Mouse (Mus musculus): ENCODE results near the gene Calm3.

Calm3 gene

DNA sequence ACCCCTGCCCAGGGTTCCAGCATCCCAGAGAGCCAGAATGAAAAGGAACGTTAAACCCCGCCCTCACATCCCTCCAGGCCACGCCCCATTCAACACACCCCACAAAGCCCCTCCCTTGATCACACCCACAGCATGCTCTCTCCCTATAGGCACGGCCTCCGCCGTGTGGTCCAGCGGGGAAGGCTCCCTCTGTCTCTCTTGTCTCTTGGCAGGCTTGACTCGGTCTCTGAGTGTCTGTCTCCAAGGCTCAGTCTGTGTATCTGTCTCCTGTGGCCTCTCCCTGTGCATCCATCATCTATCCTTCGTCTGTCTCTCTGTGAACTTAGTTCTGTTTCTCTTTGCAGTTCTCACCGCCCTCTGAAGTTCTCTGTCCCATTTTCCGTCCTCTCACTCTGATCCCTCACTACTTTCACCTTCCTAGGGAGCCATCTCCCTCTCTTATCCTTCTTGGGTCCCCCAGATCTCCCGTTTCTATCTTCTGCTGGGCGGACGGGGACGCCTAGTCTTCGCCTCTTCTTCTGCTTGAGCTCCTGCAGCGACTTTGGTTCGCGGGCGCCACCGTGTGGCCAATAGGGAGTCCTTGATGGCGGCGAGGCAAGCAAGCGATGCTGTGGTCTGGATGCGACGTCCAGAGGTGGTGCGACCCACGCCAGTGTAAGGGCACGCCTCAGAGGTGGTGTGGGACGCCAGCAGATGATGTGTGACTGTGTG is 32.1 kb downstream of the Calm3 start, which contains the start of gene Gng8:
Gng8 (plus strand) TSS at position 146 of the 711 bp plus-strand sequence.
- DNase-seq (ENCODE audit: low spot score): peak; percentile 70

DNA sequence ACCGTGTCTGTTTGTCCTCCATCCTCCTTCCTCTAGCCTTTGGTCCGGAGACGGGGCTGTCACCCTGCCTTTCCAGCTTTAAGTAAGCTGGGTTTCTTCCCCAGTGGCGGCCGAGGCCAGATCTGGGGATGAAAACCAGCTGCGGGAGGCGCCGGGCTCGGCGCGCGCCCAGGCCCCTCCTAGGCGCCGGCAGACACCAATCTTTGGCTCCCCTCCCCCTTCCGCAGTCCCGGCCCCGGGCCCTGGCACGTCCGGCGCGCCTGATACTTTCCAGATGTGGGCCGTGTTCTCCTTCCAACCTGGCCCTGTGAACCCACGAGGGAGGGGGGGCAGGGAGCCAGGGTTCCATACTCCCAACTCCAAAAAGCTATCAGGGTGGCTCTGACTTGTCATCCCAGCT is 33.0 kb downstream of the Calm3 start:
- DNase-seq (ENCODE audit: low spot score): peak; percentile 57

DNA sequence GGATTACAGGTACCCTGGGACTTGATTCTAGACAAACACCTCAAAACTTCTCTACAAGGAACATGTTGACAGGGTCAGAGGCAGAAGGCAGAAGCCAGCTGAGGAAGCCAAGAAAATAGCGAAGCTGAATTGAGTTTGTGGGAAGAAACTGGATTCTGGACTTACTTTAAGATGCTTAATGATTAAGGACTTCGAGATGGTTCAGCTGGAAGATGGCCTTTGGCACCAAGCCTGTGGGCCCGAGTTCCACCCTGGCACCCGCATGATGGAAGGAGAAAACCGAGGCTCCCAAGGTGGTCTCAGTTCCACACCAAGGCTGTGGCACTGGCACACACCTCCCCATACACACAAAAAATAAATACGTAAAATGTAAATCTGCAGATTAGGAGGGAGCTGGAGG is 33.4 kb downstream of the Calm3 start:
- DNase-seq (ENCODE audit: low spot score): no peak

DNA sequence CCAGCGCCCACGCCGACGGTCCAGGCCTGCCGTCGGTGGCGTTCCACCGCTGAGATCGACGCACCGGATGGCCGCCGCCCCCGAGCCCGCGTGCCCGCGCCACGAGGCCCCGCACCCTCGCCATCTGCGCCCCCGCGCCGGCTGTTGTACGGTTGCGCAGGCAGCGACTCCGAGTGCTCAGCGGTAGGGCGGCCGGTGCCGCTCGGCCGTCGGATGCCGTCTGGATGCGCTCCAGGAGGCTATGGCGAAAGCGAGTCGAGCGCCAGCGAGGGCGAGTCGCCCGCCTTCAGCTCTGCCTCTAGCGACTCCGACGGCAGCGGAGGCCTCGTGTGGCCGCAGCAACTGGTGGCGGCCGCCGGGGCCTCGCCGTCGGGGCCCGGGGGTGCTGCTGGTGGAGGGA is 38.0 kb downstream of the Calm3 start:
- DNase-seq (ENCODE audit: low spot score): no peak

DNA sequence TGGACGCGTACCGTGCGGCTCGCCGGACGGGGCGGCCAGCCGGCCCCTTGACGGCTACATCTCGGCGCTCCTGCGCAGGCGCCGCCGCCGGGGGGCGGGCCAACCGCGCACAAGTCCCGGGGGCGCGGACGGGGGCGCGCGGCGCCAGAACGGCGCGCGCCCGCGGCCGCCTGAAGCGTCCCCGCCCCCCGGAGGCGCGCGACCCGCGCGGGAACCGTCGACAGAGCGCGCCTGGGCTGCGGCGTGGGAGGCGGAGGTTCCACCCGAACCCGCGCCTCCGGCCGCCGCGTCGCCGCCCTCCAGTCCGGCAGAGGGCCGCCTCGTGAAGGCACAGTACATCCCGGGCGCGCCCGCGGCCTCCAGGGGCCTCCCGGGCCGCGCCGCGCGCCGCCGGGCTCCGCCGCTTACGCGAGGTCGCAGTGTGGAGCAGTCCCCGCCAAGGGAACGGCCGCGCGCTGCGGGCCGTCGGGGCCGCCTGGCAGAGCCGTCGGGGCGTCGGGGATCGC is 38.6 kb downstream of the Calm3 start:
- DNase-seq (ENCODE audit: low spot score): no peak

DNA sequence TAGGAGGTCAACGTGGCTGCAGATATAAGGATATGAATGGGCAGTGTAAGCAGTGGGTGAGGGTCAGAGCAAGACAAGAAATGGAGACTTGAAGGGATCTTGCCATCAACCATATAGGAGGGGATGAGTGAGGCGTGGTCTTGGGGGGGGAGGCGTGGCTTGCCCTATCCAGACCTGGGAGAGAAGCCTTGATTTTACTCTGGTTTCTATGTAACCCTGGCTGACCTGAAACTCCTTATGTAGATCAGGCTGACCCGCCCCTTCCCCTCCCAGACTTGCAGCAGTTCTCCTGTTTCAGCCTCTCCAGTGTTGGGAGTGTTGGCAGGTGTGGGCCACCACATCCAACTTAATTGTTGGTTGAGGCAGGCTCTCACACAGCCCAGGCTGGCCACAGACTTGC is 39.6 kb downstream of the Calm3 start:
- DNase-seq (ENCODE audit: low spot score): no peak

DNA sequence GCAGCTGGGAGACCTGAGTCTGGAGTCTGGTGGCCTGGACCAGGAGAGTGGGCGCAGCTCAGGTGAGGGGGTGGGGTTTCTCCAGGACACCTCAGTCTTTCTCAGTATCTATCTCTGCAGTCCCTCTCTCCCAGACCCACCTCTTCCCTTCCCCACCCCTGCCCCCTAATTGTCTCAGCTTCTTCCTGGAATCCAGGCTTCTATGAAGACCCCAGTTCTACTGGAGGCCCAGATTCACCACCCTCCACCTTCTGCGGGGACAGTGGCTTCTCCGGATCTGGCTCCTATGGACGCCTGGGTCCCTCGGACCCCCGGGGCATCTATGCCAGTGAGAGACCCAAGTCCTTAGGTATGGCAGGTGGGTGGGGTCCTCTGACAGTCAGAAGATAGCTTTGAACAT is 40.8 kb downstream of the Calm3 start:
- DNase-seq (ENCODE audit: low spot score): no peak

DNA sequence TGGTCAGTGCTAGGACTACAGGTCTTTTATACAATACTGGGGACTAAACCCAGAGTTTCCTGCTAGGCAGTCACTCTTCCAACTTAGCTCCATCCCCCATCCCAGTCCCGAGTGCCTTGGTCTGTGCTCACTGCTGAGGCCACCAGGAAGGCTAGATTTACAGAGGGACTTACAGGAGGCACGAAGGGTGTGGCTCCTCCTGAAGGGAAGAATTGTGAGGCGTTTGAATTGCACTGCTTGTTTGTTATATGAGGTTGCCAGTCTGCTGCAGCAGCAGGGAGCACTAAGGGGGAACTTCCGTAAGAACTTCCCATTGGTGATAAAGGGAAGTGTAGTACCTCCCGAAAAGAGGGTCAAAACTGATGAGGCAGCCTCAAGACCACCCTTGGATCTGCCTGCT is 43.3 kb downstream of the Calm3 start:
- no peak for DNase-seq (ENCODE audit: low spot score)

DNA sequence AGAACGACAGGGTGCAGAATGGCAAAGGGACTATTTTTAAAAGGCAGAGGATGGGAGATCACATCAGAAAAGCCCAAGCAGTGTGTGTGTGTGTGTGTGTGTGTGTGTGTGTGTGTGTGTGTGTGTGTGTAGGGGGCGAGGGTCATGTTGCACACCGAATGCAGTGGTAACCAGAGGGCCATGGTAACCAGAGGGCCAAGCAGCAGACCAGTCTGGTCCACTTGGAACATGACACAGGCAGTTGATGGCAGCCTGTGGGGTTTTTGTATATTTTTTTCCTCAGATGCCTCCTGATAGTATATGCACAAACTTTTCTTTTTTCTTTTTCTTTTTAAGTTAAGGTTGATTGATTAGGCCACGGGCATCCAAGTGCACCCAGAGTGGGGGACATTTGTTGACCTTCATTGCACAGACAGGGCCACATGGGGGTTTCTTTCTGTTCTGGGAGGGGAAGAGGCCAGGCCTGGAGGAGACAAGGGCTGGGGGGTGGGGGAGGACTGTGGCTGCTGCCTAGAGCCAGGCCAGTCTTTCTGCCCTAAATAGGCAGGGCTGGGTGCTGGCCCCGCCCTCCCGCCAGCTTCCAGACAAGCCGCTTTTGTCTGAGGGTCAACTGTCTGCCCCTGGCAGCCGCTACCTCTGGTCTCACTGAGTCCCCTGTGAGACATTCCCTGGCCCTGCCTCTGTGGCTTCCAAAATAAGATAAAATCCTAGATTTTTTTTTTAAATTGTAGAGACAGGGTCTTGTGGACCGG is 43.9 kb downstream of the Calm3 start:
- no peak for DNase-seq (ENCODE audit: low spot score)

DNA sequence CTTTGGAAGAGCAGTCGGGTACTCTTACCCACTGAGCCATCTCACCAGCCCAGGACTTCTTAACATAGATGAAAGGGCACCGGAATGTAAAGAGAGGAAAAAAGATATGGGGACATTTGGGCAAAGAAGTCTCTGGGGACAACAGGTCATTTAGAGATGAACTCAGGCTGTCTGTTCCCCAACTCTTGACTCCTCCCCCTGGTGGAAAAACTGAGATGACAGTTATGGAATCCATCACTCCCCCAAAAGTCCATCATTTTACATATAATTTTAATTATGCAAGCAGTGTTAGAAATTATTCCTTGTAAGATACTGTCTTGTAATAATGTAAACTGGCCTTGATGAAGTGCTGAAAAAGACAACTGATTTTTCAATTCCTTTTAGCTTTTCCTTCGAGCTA is 46.2 kb downstream of the Calm3 start:
- no peak for DNase-seq (ENCODE audit: low spot score)

DNA sequence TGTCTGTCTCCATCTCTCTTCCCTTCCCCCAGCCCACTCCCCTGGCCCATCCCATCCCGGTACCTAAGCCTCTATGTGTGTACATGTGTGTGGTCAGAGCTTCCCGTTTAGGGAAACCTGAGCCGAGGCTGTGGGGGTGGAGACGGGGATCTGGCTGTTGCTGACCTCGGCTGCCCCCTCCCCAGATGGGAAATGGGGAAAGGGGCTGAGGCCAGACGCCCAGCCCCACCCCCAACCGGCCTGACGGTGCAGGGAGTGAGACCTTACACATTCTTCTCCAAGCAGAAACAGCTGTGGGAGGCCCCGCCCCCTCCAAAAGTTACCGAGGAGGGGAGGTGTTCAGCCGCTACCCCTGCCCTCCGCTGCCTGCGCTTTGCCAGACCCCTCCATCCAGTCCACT is 47.3 kb downstream of the Calm3 start:
- DNase-seq (ENCODE audit: low spot score): no peak

DNA sequence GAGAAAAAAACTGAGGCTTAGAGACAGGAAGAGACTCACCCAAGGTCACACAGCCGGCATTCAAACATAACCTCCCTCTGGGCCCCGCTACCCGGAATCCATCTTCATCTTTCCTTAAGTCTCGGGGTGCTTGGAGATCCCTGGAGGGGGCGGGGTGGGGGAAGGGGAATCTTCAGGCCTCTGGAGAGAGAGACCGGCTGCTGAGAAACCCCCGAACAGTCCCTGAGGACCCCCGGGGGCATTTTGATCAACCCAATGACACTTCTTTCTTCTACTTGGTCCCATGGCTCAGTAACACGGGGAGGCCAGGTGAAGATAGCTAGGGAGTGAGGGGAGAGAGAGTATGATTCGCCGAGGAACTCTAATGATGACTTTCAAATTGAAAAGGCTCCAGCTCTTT is 47.9 kb downstream of the Calm3 start:
- DNase-seq (ENCODE audit: low spot score): no peak

DNA sequence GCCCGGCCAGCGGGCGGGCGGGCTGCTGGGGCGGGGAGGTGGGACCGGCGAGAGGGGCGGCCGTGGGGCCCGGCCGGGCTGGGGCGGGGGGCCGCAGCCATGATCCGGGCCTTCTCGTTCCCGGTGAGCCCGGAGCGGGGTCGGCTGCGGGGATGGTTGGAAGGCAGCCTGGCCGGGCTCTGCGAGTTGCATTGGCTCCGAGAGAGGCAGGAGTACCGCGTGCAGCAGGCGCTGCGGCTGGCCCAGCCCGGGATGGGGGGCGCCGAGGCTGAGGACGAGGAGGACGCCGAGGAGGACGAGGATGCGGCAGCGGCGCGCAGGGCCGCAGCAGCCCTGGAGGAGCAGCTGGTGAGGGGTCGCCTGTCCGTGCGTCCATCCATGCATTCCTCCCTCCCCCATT is 48.6 kb downstream of the Calm3 start:
- DNase-seq (ENCODE audit: low spot score): no peak

DNA sequence AGATGAGACGGTGACA is 48.8 kb downstream of the Calm3 start, which contains the start of gene Dact3:
Dact3 (plus strand) TSS at position 8 of the 16 bp plus-strand sequence.
- DNase-seq (ENCODE audit: low spot score): no peak

DNA sequence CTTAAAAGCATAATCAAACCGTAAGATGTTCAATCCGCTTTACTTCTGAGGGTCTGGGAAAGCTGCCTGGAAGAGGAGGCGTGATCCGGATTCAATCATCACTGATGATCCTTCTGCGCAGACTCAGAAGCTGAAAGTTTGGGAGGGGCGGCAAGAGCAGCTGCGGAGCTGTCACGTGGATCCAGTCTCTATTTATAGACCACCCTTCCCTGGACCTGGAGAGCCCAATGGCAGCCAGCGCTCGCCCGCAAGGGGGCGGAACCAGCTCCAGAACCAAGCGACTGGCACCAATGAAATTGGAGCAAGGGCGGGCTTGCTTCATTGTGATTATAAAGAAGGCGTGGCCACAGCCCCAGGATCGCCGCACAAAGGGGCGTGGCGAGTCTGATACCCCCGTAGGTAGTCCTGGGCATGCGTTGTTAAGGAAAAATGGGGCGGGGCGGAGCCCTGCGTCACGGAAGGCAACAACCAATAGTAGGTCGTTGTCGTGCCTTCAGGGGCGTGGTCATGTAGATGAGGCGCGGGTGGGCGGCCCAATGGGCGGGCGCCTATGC is 49.1 kb downstream of the Calm3 start:
- DNase-seq (ENCODE audit: low spot score): peak; percentile 95

DNA sequence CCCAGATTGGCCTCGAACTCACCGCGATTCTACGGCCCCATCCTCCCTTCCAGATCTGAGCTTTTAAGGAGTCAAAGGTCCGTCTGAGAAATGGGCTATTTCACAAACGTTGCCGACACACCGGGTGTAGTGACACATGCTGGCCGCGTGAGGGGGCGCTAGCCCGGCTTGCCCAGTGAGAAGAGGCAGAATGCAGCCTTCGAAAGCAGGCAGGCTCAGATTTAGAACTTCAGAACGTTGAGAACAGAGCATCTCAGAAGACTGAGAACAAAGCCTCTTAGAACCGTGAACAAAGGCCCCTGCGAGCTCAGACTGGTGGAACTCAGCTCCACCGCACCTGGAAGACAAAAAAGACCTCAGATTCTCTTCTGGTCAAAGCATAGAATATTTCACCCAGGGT is 49.7 kb downstream of the Calm3 start:
- peak; percentile 62 for DNase-seq (ENCODE audit: low spot score)

DNA sequence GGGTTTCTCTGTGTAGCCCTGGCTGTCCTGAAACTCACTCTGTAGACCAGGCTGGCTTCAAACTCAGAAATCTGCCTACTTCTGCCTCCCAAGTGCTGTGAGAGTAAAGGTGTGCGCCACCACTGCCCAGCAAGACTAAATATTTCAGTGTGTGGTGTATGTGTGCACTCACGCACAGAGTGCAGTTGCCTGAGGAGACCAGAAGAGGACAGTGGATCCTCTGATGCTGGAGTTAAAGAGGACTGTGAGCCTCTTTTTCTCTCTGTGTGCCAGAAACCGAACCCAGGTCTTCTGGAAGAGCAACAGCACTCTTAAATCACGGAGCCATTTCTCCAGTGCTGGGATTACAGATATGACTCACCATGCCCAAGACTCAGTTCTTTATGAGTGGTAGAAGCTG is 50.5 kb downstream of the Calm3 start:
- no peak for DNase-seq (ENCODE audit: low spot score)

DNA sequence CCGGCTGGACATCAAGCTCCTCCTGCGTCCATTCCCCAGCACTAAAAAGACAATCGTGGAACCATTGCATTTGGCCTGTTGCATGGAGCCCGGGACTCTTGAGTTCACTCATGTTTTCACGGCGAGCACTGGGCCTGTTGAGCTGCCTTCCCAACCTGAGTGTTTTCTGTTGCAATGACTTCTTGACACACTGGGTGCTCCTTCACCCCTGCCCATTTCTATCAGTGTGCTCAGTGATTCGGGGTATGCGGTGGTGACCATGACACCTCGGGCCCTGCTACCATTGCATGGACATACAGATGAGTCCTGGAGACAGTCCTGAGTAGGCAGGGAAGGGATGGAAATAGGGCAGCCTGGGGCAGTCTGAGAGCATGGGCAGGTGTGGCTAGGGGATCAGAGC is 51.4 kb downstream of the Calm3 start:
- DNase-seq (ENCODE audit: low spot score): no peak

DNA sequence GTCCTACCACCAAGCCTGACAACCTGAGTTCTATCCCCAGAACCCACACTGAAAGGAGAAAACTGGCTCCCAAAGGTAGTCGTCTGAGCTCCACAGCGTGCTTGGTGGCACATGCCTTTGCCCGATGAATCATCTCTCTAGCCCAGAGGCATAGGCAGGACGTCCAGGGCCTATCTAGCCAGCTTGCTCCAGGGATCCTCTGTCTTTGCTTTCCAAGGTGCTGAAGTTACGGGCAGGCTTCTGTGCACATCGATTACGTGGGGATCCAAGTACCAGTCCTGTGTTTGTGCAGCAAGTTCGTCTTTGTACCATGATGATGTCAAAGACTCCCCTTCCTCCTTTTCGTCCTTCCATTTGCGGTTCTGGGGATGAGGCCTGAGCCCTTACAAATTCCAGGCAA is 52.3 kb downstream of the Calm3 start:
- DNase-seq (ENCODE audit: low spot score): no peak

DNA sequence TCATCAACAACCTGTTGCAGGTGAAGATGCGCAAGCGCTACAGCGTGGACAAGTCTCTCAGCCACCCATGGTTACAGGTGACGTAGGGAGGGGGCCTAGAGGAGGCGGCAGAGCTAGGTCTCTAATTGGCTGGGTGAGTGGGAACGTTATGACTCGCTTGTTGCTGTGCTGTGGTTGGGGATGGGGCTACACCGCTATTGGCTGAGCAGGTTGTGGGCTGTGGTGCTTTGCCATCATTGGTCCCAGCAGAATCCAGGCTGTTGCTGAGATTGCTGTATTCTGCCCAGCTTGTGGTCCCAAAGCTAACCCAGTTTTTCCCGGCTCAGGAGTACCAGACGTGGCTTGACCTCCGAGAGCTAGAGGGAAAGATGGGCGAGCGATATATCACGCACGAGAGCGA is 54.4 kb downstream of the Calm3 start:
- DNase-seq (ENCODE audit: low spot score): no peak

DNA sequence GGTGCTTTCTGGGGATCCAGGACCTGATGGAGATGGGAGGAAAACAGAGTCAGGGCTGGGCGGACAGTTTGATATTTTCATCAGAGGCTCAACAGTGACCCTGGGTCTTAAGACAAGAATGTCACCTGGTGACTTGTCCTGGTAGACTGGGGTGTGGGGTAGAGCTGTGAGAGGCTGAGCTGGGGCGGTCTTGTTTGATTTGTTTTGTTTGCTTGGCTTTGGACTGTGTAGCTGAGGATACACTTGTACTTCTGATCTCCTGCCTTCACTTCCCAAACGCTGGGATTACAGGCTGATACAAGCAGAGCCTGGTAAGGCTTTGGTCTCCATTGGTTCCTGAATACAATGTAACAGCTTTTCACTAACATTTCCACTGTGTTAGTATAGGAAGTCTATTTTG is 56.4 kb downstream of the Calm3 start:
- DNase-seq (ENCODE audit: low spot score): no peak

Data from ovary, postnatal 10 days (tissue).